Mouse (Mus musculus) ES-Bruce4 (cell line): ENCODE measurements at regions not wholly inside any gene's neighbourhood (a gene's known extent, or its start where the extent isn't known, plus 50 kb on each side); places are given as distances from the start of the nearest gene placed in this dataset.

Experiments used
- H3K27ac ChIP-seq: 2 replicates; pipeline ENCODE4 v1.5.1; 2012; ENCODE audit warnings: low read length, inconsistent platforms; ENCODE audit not compliant: insufficient read depth
- H3K27me3 ChIP-seq: 2 replicates; pipeline ENCODE4 v1.6.1; 2012; ENCODE audit warnings: mild to moderate bottlenecking, low read length, inconsistent platforms; ENCODE audit not compliant: control insufficient read depth, poor library complexity, insufficient read depth, severe bottlenecking
- H3K36me3 ChIP-seq: 2 replicates; pipeline ENCODE4 v1.6.1; 2012; ENCODE audit warnings: inconsistent platforms, mild to moderate bottlenecking, low read length, moderate library complexity; ENCODE audit not compliant: control insufficient read depth, poor library complexity, insufficient read depth, severe bottlenecking
- H3K4me1 ChIP-seq: one replicate; pipeline ENCODE4 v1.8.1; 2011; ENCODE audit warnings: low read length; ENCODE audit not compliant: control insufficient read depth, insufficient read depth
- H3K4me3 ChIP-seq: 2 replicates; pipeline ENCODE4 v1.5.1; 2011; ENCODE audit warnings: low read depth, mild to moderate bottlenecking, low read length
- H3K9ac ChIP-seq: 2 replicates; pipeline ENCODE4 v1.6.1; 2012; ENCODE audit warnings: low read depth, mild to moderate bottlenecking, inconsistent platforms; ENCODE audit not compliant: poor library complexity, severe bottlenecking
- H3K9me3 ChIP-seq: replicated peaks from 2 replicates; pipeline ENCODE4 v1.6.1; 2012; ENCODE audit warnings: mild to moderate bottlenecking, low read length, inconsistent platforms; ENCODE audit not compliant: control insufficient read depth, poor library complexity, insufficient read depth, severe bottlenecking
- CTCF ChIP-seq: IDR thresholded peaks from one replicate; pipeline ENCODE4 v1.8.1; 2011; ENCODE audit warnings: low read depth, low read length
- EP300 ChIP-seq: IDR thresholded peaks from 2 replicates; pipeline ENCODE4 v1.6.1; 2011; ENCODE audit warnings: low read depth, low read length; ENCODE audit not compliant: insufficient read depth
- POLR2A ChIP-seq: IDR thresholded peaks from one replicate; pipeline ENCODE4 v1.8.1; 2011; ENCODE audit warnings: low read length; ENCODE audit not compliant: insufficient read depth

DNA sequence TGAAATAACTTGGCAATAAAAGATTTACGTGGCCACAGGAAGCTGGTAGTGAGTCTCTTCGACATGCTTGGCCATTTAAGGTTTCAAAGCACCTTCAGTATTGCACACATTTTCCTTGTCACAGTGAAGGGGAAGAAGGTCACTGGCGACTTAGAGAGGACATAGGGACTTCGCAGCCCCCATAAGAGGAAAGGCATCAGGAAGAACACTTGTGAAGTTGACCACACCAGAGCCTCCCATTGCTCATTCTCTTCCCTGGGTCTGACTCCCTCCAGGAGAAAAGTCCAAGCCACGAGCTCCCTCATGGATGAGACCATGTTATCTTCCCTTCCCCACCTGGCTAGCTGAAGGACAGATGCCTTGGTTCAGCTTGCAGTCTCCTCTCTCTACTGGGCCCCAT is 77.4 kb upstream of the Synm start:
- Histone ChIP-seq H3K4me3 (no peak overlapping the region), H3K9me3 (peaks cover 8% of the 10 kb centered on the region; the same call in 1 of the 2 replicates), H3K36me3 (no peaks in the 10 kb centered on the region), H3K27ac (no peak overlapping the region), H3K27me3 (no peaks in the 10 kb centered on the region), H3K9ac (no peak overlapping the region), H3K4me1 (no peaks in the 10 kb centered on the region)
- no peak for TF ChIP-seq EP300
- no peak for TF ChIP-seq CTCF
- no peak for TF ChIP-seq POLR2A

DNA sequence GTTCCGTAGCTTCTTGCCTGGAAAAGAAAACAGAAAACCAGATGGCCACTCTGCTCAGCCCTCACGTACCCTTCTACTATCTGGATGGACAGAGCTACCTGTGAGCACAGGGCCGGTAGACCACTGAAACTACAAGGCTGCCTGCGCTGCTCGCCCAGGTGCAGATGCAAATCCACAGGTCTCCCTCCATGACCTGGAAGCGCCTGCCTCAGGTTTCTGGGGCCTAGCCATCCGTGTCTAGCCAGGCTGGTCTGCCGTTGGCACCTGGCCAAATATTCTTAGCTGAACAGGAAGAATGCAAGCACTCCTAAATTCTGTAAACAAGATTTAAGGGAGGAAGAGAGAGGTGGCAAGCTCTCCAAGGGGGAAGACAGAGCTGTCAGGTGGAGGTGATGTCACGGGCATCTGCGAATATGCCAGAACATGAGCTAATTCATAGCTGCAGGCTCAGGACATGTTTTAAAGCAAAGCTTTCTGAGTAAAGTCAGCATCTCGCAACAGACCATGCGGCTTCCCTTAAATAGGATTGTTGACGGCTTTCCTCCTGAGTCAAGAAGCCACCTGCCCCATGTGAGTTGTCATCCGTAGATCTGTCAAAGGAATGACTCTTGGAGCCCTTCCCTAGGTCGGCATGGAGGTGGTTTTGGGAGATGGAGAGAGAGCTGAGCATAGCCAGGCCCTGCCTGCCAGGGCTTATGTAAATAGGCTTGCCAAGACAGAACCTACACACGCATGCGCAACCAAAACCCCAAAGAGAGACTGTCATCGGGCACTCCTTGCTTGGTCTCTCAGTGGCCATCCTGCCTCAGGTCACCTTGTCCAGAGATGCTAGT is 76.8 kb upstream of the Synm start:
- no peak overlapping the region for H3K4me3 ChIP-seq
- H3K27me3 ChIP-seq = no peaks in the 10 kb centered on the region
- H3K9ac ChIP-seq = no peak overlapping the region
- TF ChIP-seq CTCF (no peak), POLR2A (no peak), EP300 (no peak)
- no peaks in the 10 kb centered on the region for H3K36me3 ChIP-seq
- no peak overlapping the region for H3K27ac ChIP-seq
- peaks cover 8% of the 10 kb centered on the region; the same call in 1 of the 2 replicates for H3K9me3 ChIP-seq
- H3K4me1 ChIP-seq = no peaks in the 10 kb centered on the region

DNA sequence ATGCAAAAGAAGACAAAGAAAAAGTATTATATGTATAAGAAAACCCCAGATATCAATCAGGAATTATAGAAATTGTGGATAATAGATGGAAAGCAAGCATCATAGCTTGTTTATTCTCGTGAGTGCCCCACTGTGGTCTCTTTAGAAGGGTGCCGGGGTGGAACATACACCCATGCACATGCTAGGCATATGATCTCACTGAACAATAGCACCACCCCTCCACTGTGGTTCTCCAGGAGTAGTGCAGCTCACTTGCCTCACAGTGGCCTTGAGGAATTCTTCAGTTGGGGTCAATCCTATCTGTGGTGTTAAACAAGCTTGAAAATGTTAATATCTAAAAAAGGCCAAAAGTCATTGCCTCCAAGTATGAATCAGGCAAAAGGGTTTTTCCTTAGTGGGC is 72.2 kb upstream of the Synm start:
- no peaks in the 10 kb centered on the region for H3K36me3 ChIP-seq
- no peaks in the 10 kb centered on the region for H3K27me3 ChIP-seq
- no peak overlapping the region for H3K4me3 ChIP-seq
- H3K9me3 ChIP-seq = no peaks in the 10 kb centered on the region
- TF ChIP-seq EP300 (no peak), CTCF (no peak), POLR2A (no peak)
- H3K9ac ChIP-seq = no peak overlapping the region
- no peaks in the 10 kb centered on the region for H3K4me1 ChIP-seq
- H3K27ac ChIP-seq = no peak overlapping the region

DNA sequence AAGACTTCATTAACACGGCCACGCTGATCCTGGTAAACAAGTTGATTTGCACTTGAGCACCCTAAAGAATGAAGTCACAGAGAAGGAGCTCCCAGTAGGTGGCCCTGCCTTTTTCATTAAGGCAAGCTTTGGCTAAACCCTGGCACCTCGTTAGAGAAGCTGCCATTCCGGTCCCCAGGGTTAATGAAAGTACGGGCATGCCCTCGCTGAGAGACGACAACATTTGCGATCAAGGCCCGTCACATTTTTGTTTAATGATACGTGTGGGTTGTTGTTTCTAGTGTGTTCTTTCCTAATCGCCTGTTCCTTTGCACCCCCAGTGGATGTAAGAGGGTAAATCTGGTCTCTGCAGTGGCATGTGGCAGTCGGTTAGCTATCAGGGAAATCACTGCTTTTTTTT is 67.8 kb upstream of the Synm start:
- Histone ChIP-seq H3K36me3 (no peaks in the 10 kb centered on the region), H3K4me1 (no peaks in the 10 kb centered on the region), H3K27ac (no peak overlapping the region), H3K9me3 (no peaks in the 10 kb centered on the region), H3K27me3 (no peaks in the 10 kb centered on the region), H3K4me3 (no peak overlapping the region), H3K9ac (no peak overlapping the region)
- TF ChIP-seq EP300 (no peak), CTCF (no peak), POLR2A (no peak)

DNA sequence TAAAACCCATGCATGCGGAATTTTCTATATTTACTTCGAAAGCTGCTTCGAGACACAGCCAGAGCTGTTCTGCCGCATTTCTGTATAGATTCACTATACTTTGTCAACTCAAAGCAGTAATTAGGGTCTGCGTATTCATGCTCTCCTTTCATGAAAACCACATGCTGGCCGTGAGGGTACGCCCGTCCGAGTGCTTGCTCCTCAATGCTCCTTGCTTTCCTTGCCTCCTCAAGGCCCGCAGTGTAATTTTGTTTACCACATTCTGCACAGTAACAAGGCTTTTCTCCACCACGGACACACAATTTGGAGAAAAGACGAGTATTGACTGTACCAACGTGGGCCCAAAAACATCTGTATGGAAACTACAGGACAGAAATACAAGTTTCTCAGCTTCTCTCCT is 67.4 kb upstream of the Synm start:
- Histone ChIP-seq H3K27ac (no peak overlapping the region), H3K27me3 (no peaks in the 10 kb centered on the region), H3K9me3 (no peaks in the 10 kb centered on the region), H3K4me1 (no peaks in the 10 kb centered on the region), H3K9ac (no peak overlapping the region), H3K36me3 (no peaks in the 10 kb centered on the region), H3K4me3 (no peak overlapping the region)
- no peak for TF ChIP-seq EP300
- no peak for TF ChIP-seq POLR2A
- no peak for TF ChIP-seq CTCF

DNA sequence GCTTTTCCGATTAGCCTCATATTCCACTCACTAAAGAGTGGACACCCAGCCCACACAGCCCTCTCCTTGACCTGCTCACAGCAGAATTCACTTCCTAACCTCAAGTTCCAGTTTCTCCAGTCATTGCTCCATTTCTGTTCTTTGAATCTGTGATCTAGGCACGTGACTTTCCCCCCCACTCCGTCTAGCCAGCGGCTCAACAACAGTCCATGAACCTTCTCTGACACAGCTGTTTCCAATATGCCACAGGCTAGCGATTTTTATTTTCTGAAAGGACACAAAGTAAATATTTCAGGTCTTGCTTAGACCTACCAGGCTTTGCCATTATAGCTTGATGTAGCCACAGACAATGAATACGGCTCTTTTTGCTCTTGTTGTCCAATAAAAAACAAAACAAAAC is 66.8 kb upstream of the Synm start:
- TF ChIP-seq EP300 = no peak
- TF ChIP-seq CTCF = no peak
- TF ChIP-seq POLR2A = no peak
- Histone ChIP-seq H3K9ac (no peak overlapping the region), H3K27ac (no peak overlapping the region), H3K4me1 (no peaks in the 10 kb centered on the region), H3K9me3 (no peaks in the 10 kb centered on the region), H3K36me3 (no peaks in the 10 kb centered on the region), H3K27me3 (no peaks in the 10 kb centered on the region), H3K4me3 (no peak overlapping the region)
